Mouse (Mus musculus) cerebellum, postnatal 25 days (tissue): ENCODE results near the gene Vac14.

Source experiments
- DNase-seq, 2 experiments: peaks; one replicate each; pipeline ENCODE4 v3.0.0; 2021; ENCODE audit warnings: mixed read lengths in 2 of 2

Gene Vac14

DNA sequence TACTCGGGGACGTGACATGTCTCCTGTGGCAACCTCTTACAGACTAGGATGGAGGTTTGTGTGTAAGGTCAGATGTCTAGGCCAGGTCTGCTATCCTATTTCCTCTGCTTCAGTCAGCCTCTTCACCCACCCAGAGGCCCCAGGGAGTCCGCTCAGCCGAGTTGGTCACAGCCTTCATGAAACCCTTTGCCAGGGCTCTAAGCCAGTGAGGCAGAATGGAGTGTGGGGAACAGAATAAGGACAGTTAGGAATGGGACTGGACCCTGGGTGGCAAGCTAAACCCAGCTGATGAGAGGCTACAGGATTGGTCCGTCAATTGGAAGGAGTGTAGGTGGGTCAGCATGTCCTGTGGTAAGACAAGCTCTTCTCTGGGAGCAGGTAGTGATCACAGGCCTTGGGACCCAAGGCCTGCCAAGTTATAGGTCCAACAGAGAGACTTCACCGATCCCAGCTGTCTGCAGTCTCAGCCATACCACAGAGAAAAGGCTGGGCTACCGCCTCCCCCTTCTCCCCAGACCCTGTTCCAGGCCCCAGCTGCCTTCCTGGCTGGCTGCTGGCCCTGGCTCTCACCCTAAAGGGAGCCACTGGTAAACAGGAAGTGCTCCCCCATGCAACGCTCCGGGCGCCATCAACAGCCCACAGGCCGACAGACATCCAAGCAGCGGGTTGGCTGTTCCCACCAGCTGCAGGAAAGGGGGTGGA is 100.7 kb downstream of the Vac14 start:
- peak in 1 of 2 experiments; percentile 50 for DNase-seq

DNA sequence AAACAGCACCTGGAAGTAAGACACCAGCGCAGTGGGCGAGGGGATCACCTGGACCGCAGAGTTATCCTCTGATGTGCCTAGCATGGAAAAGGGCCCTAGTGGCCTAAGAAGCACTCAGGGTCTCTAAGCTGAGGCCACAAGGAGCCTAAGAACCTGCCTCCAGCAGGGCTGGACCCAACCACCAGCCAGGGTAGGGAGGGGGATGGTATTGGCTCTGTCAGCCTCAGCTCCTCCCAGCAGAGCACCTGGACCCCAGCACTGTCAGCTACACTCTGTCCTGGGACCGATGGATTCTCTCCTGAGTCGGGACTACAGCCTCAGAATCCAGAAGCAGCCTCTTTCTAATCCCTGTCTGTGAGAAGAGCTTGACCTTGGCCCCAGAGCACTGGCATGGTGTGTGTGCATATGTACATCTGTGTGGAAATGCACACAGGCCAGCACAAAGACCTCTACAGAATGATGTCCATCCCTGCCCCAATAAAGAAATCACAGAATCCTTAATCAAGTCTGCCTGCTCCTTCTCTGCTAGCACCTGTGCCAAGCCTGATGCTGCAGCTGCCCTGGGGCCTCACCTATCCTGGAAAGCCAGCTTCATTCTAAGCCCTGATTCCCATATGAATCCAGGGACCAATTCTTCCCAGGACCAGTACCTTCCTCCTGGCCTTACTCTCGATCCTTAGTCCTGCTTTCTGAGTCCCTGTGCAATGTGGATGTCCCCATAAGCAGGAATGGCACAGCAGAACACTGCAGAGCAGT is 101.7 kb downstream of the Vac14 start:
- DNase-seq = peak in 1 of 2 experiments; percentile 56

DNA sequence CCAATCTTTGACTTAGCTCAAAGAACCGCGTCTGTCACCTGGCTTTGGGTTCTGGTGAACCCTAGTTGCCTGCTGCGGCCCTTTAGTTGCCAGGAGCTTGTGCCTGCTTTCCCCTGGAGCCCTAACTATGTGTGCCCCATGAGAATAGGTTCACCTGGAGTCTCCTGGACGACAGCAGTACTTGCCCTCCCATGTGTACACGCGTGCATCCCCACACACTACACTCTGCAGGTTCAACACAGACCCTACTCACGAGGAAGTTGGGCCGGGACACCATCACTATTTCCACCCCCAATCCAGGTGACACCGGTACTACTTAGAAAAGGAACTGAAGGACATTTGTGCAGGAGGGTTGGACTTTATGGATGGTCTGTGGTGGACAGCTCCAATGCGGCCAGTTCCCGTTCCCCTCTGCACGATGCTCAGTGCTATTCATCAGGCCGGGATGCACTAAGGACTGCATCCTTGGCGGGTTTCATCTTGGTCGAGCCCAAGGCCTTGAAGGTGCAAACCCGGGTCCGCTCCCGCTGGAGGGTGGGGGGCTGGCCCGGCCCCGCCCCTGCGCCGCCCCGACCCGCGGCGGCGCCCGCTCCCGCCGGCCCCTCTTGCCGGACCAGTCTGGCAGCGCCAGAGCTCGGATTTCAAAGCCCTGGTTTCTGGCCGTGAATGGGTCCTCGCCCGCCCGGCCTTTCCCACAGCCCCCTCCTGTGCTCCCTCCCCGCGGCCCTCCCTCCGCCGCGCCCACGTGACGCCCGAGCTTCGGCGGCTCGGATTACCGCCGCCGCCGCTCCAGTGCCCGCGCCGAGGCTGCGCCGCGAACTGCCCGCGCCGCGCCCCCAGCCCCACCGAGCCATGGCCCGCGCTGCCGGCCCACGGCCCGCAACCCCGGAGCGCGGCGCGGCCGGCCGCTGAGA is 102.6 kb downstream of the Vac14 start, which contains the start of gene Mtss1l:
Mtss1l (plus strand) TSS at position 792 of the 914 bp plus-strand sequence.
- DNase-seq = peak; percentile 86 to 91

DNA sequence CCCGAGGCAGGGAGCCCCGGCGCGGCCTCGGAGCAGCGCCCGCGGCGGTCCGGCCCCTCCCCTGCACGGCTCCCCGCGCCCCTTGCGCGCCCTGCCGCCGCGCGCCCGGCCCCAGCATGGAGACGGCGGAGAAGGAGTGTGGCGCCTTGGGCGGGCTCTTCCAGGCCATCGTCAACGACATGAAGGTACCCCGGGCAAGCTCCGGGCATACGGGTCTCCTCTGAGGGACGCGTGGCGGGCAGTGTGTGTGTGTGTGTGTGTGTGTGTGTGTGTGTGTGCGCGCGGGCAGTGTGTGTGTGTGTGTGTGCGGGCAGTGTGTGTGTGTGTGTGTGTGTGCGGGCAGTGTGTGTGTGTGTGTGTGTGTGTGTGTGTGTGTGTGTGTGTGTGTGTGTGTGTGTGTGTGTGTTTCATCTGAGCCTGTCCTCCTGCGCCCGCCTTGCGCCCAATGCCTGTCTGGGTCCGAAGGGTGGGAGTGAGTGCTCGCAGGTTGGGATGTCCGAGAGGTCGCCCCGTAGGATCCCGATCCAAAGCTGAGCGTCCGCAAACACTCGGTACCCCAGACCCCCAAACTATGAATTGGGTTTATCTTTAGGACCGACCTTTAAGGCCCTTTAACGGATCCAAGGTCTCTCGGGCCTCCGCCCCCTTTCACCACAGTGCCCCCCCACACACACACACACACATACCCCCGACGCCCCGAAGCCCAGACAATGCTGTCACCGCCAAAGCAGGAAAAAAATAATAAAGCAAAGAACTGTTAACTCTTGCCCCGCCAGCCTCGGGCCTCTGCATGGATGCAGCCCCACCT is 103.4 kb downstream of the Vac14 start:
- peak; percentile 74 to 76 for DNase-seq

DNA sequence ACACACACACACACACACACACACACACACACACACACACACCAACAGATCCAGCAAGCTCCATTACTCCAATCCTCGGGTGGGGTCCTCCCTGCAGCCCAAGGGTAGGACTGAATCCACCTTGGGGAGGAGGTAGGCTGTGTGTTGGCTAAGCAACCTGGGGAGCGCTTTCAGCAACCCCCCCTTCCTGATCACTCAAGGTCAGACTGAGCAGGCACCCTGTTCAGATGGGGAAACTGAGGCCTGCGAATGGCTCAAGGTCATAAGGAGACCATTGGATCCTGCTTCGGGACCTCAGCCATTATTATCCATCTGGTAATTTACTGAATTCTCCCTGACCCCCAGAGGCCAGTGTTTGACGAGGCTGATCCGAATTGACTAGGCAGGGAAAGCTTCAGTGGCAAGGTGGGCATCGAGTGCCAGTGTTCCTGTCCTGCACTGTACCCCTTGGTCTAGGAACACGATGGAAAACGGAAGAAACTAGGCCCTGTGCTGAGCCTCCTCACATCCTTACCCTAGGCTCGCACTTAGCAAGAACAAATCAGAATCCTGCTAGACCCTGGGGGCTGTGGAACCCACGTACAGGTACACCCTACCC is 104.1 kb downstream of the Vac14 start:
- DNase-seq = no peak

DNA sequence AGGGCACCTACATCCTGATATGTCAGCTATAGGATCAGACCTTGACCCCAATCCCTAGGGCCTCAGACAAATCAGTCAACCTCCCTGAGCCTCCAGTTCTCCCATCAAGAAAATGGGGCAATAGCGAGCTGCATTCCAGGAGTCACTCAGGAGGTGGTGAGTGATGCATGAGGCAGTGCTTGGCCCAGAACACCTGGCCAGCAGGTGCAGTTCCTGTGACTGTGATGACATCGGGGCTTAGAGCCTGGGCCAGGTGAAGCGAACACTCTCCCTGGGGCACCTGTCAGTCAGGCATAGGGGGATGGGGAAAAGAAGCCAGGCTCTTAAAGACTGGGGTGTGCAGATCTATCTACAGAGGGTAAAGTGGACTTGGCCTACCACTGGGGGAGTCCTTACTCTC is 106.1 kb downstream of the Vac14 start:
- DNase-seq = no peak

DNA sequence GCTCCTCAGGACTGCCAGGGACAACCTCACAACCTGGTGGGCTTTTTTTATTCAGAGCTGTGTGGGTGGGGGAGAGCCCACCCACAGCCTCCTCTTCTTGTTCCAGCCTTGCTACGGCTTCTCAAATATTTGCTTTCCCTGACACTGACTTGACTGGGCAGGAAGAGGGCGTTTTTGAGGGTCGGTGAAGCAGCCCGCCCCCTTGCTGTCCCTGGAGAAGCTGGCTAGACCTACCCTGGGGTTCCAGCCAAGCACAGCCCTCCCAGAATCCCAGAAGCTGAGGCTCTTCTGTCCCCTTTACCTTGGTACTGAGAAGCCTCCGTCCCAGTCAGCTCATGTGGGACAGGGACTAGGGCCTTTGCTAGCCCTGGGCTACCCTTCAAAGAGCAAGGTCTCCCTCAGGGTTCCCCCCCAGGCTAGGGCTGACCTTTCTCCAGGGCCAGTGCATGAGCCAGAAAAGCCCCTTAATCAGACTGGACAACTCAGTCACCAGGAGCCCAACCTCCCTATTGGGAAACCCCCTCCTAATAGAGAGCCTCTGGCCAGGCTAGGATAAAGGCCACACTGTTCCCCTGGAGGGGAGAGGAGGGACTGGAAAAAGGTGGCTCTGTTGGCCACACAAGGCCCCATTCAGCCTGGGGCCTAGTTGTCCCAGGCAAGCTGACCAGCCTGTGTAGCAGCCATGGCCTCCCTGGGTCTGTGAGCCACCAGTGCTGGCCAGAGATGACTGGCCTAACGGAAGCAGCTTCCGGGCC is 106.9 kb downstream of the Vac14 start:
- DNase-seq = peak in 1 of 2 experiments; percentile 43

DNA sequence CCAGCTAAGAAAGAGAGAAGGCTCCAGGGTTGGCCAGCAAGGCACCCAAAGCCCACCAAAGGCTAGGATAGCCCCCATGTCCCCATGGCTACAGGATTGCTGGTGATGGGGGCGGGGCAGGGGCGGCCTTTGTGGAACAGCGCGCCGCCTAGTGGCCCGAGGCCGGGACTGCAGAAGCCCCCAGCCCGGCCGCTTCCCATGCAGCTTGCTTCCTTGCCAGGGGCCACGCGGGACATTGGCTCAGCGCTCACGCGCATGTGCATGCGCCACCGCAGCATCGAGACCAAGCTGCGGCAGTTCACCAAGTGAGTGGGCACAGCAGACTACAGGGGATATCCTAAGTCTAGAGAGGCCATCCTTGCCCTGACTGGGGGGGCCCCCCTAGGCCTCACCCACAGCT is 108.5 kb downstream of the Vac14 start:
- DNase-seq = peak; percentile 76 to 85

DNA sequence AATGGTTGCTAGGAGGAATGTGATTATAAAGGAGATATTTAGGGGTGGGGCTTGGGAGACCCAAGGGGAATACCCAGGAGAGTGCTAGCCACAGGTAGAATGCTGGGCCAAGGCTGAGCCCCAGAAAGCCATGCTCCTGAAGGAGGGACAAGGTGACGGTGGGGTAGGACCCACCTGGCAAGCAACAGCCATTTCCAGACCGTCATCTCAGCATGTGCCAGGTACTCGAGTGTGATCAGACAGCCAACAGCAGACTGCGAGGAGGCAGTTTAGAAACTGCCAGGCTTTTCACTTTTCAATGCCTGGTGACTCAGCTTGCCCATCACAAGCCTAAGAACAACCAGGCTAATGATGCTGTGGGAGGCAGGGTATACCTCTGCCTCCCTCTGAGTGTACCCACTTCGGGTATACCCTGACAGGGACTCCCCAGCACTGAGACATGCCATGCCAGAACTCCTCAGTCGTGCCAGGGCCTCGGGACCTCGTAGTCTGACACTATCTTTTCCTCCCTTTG is 113.0 kb downstream of the Vac14 start:
- peak in 1 of 2 experiments; percentile 38 for DNase-seq

DNA sequence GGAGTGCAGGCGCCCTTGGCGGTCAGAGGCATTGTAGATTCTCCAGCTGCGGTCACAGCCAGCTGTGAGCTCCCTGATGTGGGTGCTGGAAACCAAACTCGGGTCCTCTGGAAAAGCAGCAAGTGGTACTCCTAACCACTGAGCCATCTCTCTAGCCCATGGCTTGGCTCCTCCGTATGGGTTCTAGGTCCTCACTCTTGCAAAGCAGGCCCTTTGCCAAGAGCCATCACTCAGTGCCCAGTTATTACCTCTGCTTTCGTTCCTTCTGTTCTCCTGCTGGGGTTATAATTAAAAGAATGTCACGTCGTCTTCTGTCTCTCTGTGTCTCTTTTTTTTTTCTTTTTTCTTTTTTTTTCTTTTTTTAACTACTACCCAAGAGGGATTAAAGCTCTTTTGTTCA is 114.7 kb downstream of the Vac14 start:
- peak; percentile 59 to 75 for DNase-seq

DNA sequence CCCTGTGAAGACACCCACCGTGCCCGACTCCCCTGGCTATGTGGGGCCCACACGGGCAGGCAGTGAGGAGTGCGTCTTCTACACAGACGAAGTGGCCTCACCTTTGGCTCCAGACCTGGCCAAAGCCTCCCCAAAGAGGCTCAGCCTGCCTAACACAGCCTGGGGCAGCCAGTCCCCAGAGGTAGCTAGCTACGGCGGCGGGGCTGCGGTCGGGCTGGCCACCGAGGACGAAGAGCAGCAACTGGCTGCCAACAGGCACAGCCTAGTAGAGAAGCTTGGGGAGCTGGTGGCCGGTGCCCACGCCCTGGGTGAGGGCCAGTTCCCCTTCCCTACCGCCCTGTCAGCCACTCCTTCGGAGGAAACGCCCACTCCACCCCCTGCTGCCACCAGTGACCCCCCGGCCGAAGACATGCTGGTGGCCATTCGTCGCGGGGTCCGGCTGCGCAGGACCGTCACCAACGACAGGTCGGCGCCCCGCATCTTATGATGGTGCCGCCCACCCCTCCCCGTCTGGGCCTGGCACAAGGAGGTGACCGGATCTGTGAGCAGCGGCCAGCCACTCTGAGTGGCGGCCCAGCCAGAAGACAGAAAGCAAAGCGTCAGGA is 120.3 kb downstream of the Vac14 start:
- peak; percentile 33 to 44 for DNase-seq

DNA sequence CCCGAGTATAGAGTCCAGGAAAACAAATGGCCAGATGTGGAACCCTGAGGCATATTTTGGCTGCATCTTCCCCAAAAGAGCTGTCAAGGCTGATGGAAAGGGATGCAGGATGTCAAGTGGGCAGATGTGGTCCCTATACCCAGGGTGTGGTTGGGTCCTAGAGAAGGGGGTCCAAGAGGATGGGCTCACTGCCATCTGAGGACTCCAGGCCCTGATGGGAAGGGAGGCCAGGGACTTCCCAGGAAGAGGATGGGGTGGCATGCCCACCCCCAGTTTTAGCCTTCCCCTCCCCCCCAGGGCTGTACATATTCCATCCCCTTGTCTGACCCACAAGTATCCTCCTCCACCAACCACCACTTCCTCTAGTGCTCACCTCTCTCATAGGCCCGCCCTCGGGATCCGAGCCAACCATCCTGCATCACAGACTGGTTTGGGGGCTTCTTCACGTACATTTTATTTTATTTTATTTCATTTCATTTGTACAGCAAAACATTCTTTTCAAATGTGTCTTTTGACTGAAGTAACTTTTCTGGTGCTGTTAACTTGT is 122.3 kb downstream of the Vac14 start:
- DNase-seq = peak in 1 of 2 experiments; percentile 43

DNA sequence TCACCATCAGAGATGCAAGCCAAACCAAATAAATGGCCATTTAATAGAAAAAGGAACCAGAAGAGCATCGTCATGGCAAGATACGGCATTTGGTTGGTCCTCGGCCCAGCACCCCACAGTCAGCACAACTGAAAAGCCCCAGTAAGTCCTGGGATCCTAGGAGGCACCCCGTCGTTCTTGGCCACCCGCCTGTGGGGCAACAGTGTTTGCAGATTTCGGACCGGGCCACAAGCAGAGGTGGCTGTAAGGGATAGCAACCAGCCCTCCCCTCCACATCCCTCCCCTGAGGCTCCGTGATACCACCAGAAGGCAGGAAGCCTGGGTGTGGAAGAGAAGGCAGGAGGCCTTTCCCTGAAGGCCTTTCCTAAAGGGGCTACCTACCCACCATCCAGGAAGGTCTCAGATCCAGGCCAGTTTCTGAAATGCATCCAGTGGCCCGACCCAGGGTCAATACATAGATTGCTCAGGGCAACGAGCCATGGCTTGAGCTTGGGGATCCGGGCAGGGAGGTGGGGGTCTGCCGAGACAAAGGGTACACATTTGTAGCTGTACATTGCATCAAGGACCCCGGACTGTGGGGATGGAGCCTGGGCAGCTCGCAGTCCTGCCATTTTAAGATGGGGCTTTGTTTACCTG is 123.5 kb downstream of the Vac14 start:
- peak; percentile 32 to 59 for DNase-seq

DNA sequence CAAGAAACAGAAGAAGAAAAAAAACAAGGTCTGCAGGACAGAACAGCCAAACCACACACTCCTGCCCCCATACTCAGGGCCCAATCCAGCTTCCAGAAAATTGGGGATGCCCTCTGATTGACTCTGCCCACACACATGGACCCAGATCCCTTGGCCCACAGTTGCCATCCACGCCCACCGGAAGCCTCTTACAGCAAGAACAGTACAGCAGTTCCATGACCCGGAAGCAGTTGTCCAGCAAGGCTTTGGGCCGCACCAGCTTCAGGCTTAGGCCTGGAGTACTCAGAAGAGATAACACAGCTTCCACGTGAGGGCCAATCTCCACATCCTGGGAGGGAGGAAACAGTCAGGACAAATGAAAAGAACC is 124.0 kb downstream of the Vac14 start:
- peak in 1 of 2 experiments; percentile 28 for DNase-seq

DNA sequence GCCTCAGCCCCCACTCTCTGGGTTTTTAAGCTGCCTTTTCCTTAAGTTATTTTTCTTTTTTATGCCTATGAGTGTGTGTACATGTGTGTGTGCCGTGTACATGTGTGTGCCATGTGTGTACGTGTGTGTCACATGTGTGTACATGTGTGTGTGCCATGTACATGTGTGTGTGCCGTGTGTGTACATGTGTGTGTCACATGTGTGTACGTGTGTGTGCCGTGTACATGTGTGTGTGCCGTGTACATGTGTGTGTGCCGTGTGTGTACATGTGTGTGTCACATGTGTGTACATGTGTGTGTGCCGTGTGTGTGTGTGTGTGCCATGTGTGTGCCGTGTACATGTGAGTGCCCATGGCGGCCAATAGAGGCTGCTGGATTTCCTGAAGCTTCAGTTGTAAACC is 126.8 kb downstream of the Vac14 start:
- DNase-seq = no peak

DNA sequence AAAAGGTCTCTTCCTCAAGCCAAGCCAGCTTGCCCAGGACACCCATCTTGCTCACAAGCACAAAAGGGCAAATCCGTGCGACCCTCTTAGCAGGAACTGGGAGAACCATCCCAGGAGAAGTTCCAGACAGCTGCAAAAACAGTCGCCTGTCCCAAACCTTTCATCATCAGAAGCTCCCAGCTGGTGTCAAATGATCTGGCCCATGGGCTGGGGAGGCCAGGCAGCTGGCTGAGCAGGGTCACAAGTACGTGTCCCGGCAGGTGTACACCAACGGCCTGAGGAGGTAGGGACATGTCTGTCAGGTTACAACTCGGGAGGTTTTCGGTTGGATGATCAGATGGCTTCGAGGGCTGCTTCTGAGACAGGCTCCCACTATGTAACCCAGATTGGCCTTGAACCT is 128.3 kb downstream of the Vac14 start:
- DNase-seq = no peak

DNA sequence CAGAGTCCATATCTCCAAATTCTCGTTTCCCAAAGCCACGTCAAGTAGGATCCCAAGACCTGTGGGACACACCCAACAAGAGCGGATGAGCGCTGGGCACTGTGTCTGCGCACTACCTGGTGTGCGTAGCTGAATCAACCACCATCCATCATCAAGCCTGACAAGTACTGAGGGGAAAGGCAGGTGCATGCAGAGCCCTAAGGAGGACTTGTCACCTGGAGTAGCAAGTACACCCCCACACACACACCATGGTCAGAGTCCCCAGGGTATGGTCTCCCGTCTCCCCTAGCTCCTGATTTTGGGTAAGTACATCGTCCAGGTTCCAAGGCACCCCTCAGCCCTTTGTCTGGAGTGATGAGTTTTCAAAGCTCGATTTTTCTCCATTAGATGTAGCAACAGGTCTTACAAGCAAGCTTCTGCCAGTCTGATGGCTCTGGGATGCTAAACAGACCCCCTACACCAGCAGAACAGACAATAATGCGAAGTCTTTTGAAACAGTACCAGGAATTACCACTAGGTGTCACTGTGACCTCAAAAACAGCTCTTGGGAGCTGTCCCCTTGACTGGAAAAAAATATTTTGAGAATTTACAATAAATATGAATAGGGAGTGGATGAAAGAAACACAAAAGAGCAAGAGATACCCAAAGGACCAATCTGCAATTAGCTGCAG is 131.2 kb downstream of the Vac14 start:
- DNase-seq = peak in 1 of 2 experiments; percentile 59

DNA sequence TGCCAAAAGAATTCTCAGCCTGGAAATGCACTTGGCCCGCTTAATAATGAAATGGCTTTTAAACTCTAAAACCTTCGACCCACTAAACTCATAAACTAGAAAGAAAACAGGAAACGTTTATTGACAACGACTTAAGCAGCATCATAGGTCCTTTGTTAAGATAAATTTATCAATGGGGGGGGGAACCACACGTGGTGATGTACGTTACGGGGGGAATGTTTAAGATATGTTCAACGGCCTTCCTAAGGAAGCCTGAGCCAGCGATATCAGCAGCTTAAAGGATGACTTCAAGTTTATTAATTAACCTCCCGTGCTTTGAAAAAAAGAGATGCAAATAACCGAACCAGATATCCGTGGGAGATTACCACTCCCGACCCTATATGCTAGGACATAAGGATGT is 131.9 kb downstream of the Vac14 start:
- no peak for DNase-seq

DNA sequence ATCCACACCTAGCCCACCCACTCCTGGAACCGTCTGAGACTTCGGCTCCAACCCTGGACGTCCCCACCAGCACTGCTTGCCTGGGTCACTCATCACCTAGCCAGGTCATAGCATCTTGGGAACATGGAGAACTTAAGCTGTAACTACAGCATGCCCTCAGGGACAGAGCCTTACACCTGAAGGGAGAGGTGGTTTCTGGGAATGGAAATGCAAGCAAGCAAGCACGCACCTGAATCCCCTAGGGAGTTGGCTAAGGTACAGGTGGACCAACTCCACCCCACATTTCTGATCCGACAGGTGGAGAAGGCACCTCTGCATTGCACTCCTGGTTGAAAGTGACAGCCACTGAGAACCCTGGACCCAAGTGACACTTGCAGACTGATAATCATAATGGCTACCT is 133.1 kb downstream of the Vac14 start:
- no peak for DNase-seq
